Mouse (Mus musculus) lung, adult 2 months (tissue): ENCODE measurements around the gene Smoc2.

Source experiments
- CTCF ChIP-seq: fragments of 200-500 bp; IDR thresholded peaks from 2 replicates; pipeline ENCODE4 v1.5.1; 2011; ENCODE audit warnings: mild to moderate bottlenecking, low read length, control low read depth; ENCODE audit not compliant: insufficient read depth
- POLR2A ChIP-seq: fragments of 200-500 bp; IDR thresholded peaks from 2 replicates; pipeline ENCODE4 v1.6.1; 2011; ENCODE audit warnings: low read depth, mild to moderate bottlenecking, control low read depth, low read length, borderline replicate concordance; ENCODE audit errors: extremely low read depth

DNA sequence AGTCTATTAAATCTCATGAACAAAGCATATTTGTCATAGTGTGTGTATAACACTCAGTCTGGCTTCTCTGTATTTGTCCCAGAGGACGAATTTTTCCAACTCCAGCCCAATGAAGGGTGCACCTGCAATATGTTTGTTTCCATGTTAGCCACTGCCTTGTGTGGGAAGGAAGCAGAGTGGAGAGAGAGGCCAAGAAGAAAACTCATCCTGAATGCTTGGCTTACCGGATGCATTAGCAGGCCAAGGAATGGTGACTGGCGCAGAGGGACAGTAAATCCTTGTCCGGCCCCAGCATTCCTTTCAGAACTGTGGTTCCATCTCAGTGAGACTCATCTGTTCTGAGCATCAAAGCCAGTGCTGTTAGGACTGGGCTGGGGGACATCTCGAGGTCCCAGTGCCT is 21.1 kb downstream of the Smoc2 start:
- TF ChIP-seq POLR2A, result no peak
- no peak for TF ChIP-seq CTCF
